Mouse (Mus musculus) frontal cortex, adult 2 months (tissue): Measurements from ENCODE around the gene Dpf3. TPM values are rescaled to one million over a fixed set of nuclear protein-coding genes. Genes with fewer than 3 reads are reported as not detected.
A peak's percentile ranks its signal among the peaks of the same experiment; 100 is the strongest.

ENCODE experiments used
- DNase-seq, 2 experiments: peaks; one replicate each; pipeline ENCODE4 v3.0.0; 2022; ENCODE audit warnings: low spot score in 1 of 2; ENCODE audit errors: extremely low spot score in 1 of 2
- polyA plus RNA-seq: library from polyadenylated mRNA; depleted of rRNA; stranded (reverse); fragments of >200 nt; gene quantifications from 2 replicates; pipeline ENCODE4 v1.2.3, GENCODE M21; 2012

Gene Dpf3
- polyA plus RNA-seq, 1 experiment, result 7.3 TPM

- no peak for DNase-seq
These were observed 10.4 kb upstream of the Dpf3 start for GRCm38 (mm10) chr12:83497959-83498358.

- no peak for DNase-seq
These were observed 9.2 kb upstream of the Dpf3 start for GRCm38 (mm10) chr12:83496736-83497135.

- DNase-seq, result no peak
These were observed 8.8 kb upstream of the Dpf3 start for GRCm38 (mm10) chr12:83496336-83496735.

DNA sequence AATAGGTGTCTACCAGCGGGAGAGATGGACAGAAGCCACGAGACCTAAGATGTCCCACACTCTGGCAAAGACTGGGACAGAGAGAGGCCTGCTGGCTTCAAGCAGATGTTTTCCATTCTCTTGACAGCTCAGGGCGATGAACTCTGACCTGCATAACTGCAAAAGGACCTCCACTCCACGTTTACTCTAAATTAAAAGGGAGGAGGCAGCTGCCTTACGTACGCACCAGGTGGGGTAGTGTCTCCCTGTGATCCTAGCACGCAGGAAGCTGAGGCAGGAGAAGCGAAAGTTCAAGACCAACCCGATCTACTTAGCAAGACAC, 8.4 kb upstream of the Dpf3 start:
- DNase-seq, result no peak

DNA sequence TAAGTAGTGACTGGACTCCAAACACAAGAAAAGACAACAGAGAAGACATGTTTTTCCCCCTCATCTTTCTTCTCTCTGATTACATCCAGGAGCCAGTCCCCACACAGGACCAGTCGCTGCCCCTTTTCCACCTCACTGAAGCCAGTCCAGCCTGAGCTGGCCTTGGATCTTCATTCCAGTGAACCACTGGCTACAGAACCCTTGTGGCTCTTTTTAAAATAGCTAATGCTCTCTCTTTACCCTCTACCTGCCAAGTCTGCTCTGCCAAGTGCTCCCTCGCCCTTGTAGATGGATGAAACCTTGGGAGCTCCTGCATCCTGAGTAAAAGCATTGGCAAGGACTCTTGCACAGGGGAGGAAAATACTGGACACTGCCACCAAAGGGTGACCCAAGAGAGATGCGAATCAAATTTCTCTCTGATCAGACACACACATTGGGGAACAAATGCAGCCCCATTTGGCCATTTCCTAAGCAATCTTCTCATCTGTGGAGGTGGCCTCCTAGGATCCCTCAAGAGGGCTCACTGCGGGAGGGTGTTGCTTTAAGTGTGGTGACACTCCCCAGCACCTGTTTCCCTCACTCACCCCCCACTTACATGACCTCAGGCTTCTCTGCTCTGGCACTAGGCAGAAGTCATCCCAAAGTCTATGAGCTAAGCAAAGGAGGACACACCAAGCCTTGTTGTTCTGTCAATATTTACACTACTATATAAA, 7.9 kb upstream of the Dpf3 start:
- no peak for DNase-seq

DNA sequence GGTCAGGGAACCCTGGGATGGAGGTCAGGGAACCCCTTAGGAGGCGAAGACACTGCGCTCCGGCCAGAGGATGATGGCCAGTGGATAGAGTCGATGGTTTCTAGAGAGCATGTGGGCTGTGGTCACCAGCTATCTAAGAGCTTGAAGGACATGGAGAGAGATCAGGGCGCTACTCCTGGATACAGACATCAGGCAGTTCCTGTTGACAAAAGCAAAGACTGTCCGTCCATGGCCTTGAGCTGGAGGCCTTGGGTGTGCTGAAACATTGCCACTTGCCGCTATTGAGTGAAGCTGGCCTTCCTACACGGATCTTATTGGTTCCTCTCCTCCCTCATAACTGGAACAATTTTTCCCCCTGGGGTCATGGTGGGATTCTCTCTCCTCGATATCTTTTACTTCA, 6.7 kb upstream of the Dpf3 start:
- DNase-seq, result no peak

DNA sequence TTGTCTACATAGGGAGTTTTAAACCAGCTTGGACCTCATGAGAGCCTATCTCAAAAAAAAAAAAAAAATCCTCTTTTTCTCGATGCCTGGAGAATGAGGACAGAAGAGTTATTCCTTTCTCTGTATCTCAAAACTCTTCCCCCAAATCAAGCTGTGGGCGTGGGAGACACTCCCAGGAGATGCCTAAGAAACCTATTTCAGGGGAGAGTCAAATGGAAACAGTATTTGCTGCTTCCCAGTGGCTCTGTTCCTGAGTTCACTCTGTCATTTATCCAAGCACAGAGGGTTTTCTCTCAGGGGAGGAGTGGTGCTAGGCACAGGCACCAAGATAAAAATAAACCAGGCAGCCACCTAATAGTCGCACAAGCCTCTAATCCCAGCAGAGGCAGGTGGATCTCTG, 5.3 kb upstream of the Dpf3 start:
- DNase-seq, result no peak

- no peak for DNase-seq
These were observed 4.1 kb upstream of the Dpf3 start for GRCm38 (mm10) chr12:83491609-83492008.

DNA sequence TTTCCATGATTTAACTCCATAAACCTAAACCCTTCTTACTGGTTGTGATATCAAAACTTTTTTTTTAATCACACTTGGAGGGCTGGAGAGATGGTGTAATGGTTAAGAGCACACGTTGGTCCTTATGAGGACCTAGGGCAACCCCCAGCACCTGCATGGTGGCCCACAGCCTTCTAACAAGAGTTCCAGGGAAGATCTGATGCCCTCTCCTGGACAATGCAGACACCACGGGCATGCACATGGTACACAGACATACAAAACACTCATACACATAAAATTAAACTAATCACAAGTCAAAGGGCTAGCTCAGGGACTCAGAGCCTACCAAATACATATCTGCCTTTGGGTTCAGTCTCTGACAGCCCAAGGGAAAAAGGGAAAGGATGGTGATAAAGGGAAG, 2.2 kb upstream of the Dpf3 start:
- DNase-seq, result no peak

DNA sequence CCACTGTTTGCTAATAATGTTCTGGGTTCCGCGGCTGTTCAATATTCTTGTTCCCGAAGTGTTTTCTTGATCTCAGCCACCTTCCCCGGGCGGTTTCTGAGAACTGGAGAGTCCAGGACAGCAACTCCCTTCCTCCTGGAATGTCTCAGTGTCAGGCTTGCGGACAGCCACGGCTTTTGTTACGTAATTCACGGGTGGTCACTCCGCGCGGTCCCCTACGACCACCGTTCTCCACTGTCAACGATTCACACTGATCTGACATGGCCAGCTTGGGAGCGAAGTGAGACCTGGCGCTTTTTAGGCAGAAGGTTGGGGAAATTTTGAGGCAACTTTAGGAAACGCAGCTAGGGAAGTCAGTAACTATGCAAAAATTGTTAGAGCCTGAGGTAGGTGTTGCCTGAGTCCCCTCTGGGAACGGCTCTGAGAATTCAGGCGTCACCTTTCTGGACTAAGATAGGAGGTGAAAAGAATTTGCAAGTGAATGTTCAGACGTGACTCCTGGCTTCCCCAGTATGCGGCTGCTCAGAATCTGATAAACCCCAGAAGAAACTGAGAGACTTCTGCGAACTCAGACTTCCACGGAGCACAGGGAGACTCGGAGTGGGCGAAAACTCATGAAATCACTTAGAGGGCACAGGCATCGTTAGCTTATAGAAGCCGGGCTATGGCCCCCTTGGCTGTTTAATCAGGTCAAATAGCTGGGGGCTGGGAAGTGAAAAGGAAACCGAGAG, 860 bp upstream of the Dpf3 start:
- peak in 1 of 2 experiments; percentile 14 for DNase-seq

DNA sequence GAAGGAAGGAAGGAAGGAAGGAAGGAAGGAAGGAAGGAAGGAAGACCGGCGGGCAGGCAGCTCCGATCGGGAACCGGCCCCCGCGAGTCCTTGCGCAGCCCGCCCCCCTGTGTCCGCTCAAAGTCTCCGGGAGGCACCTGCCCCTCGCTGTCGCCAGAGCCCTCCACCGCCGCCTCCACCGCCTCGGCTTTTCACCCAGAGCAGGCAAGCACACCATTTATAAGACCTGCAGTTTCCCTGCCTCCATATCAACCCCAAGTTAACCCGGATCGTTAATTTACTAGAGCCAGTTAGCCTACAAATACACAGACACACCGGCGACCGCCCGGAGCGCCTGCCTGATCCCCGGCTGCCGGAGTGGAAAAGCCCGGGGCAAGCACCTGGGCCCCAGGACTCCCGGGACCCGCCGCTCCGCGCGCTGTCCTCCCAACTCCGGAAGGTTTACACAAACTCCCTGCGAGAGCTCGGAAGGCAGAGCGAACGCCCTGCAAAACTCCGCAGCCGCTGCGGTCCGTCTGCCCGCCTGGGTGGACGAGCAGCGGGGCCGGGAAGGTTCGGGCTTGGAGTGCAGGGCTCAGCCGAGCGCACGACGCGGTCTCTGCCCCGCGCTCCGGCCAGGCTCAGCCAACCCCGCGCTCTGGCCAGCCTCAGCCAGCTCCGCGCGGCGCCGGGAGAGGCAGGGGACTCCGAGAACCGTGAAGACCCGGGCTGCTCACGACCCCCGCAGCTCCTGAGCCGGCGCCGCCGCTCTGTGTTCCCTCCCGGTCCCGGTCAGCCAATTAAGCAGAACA, 650 bp downstream of the Dpf3 start:
- peak in 1 of 2 experiments; percentile 24 for DNase-seq

DNA sequence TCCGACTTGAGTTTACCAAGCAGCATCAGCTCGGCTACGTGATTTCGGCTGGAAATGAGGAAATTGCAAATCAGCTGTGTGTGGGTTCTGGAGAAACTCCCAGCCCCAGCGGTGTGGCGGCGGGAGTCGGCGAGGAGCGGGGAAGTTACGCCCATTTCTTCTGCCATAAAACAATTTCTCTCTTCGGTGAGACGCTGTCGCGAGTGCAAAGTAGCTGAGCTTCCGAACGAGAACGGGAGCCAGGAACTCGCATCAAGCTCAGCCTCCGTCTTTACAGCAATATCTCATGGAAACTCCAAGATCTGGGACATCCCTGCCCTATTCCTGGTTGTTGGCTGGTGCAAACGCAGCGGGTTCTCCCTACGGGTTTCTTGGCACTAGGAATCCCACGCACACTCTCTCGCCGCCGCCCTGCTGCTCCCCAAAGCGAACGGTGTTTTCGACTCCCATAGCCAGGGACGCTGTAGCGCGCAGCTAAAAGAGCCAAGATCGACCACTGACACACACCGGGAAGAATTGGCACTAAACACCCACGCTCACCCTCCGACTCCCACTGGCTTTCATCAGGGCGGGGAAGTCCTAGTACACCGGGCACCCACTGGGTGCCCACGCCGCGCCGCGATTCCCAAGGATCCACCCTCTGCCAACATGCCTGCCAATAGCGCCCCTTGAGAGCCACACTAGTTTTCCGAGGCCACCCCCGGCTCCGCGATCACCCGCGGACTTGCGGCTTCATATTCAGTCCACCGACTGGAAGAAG, 1.4 kb downstream of the Dpf3 start:
- peak; percentile 43 to 70 for DNase-seq

DNA sequence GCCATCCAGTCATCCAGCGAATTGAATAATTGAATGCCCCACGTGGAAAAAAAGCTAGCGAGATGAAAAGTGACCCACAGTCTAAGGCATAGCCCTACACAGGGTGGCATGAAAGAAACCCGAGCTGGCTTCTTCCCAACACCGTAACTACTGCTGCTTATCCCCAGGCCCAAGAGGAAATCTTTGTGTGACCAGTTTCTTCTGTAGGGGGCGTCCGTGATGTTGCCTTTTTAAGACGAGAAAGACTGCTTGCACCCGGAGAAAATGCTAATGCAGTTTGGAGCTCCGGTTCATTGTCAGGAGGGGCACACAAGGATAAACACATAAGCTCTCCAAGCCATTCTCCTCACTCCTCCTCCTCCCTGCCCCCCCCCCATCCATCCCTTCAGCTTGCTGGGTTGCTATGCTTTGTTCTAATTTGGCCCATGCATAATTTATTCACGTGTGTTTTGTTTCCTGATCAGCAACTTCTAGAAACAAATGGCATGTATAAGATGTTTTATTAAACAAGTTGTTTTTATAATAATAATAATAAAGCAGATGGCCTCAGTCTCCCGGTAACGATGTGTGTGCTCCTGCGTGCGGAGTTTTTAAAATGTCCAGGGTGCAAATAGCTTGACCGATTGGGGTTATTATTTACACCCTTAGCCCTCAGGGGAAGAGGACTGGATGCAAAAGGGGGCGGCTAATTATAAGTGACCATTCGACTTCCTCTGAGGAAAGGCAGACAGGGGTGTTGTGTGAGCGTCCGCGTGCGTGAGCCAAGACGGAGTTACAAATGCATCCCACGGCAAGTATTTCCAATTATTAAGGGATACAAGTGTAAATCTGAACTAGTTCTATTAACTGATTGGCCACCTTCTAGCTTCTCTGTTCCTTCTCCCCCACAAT, 2.4 kb downstream of the Dpf3 start:
- peak in 1 of 2 experiments; percentile 37 for DNase-seq

- no peak for DNase-seq
These were observed 3.9 kb downstream of the Dpf3 start for GRCm38 (mm10) chr12:83483653-83484052.

GRCm38 (mm10) chr12:83481439-83481838, 6.1 kb downstream of the Dpf3 start:
- DNase-seq, result no peak

DNA sequence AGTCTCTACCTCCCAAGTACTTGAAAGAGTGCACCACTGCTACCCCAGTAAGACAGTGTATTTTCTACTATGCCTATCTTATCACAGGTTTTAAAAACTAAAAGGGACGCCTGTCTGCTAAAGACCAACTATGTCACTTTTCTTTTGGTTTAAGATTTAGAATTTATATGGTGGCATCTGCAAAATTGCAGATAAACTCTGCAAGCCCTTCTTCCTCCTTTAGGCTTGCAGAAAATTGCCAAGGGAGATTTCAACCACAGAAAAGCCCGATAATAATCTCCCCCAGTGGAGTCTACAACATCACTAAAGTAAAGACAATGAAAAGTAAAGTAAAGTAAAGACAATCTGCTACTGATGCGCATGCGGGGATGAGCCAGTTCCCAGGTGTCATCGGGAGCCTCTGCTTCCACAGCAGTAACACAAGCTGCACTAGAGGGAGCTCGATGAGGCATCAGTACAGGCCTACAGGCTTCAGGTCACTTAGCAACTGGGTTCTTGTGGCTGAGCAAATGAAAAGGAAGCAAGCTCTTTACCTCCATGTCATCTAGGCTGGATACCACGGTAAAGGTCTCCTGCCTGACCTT, 7.6 kb downstream of the Dpf3 start:
- no peak for DNase-seq

GRCm38 (mm10) chr12:83479140-83479539, 8.4 kb downstream of the Dpf3 start:
- DNase-seq, result no peak

GRCm38 (mm10) chr12:83476277-83476676, 11.2 kb downstream of the Dpf3 start:
- DNase-seq, result no peak

- DNase-seq, result no peak
These were observed 12.1 kb downstream of the Dpf3 start for GRCm38 (mm10) chr12:83475419-83475818.
